Mouse (Mus musculus) frontal cortex, postnatal 25 days (tissue): ENCODE data around the gene Glrx3.

ENCODE experiments used
- DNase-seq, 2 experiments: peaks; one replicate each; pipeline ENCODE4 v3.0.0; 2022; ENCODE audit warnings: low spot score in 2 of 2

The Glrx3 gene

GRCm38 (mm10) chr7:137472149-137472548, 34.7 kb downstream of the Glrx3 start:
- no peak for DNase-seq

GRCm38 (mm10) chr7:137477950-137478620, 40.7 kb downstream of the Glrx3 start:
- peak; percentile 98 for DNase-seq

GRCm38 (mm10) chr7:137478621-137478982, 41.2 kb downstream of the Glrx3 start:
- no peak for DNase-seq

GRCm38 (mm10) chr7:137480839-137481238, 43.4 kb downstream of the Glrx3 start:
- no peak for DNase-seq

GRCm38 (mm10) chr7:137483987-137484386, 46.6 kb downstream of the Glrx3 start:
- no peak for DNase-seq

GRCm38 (mm10) chr7:137488391-137488790, 51.0 kb downstream of the Glrx3 start:
- no peak for DNase-seq

- DNase-seq = no peak
Observed at GRCm38 (mm10) chr7:137490711-137491110, 53.3 kb downstream of the Glrx3 start.

GRCm38 (mm10) chr7:137492307-137492973, 55.0 kb downstream of the Glrx3 start:
- DNase-seq = no peak

GRCm38 (mm10) chr7:137498736-137499135, 61.3 kb downstream of the Glrx3 start:
- DNase-seq = no peak

GRCm38 (mm10) chr7:137517588-137517987, 80.2 kb downstream of the Glrx3 start:
- DNase-seq = no peak

- no peak for DNase-seq
Observed at GRCm38 (mm10) chr7:137518028-137518576, 80.7 kb downstream of the Glrx3 start.
